Mouse (Mus musculus) neural tube, embryonic 13.5 days (tissue): ENCODE results near the gene Gpr4. TPM values are rescaled to one million over a fixed set of nuclear protein-coding genes. Genes with fewer than 3 reads are reported as not detected.

Source experiments
- ATAC-seq: fragments of 200-750 bp; cut with Nextera tagmentation; 2 replicates; pipeline ENCODE4 v1.8.0; 2017; ENCODE audit warnings: low read depth, mild to moderate bottlenecking, moderate TSS enrichment, moderate library complexity
- H3K27ac ChIP-seq: fragments of 300-500 bp; sonication (generic); replicated peaks from 2 replicates; pipeline ENCODE4 v1.5.1; 2015; ENCODE audit warnings: moderate library complexity, mild to moderate bottlenecking, inconsistent platforms
- H3K27me3 ChIP-seq: fragments of 300-500 bp; sonication (generic); 2 replicates; pipeline ENCODE4 v1.6.1; 2015; ENCODE audit warnings: mild to moderate bottlenecking, inconsistent platforms
- H3K36me3 ChIP-seq: fragments of 300-500 bp; sonication (generic); 2 replicates; pipeline ENCODE4 v1.6.1; 2015; ENCODE audit warnings: mild to moderate bottlenecking, inconsistent platforms
- H3K4me1 ChIP-seq: fragments of 300-500 bp; sonication (generic); replicated peaks from 2 replicates; pipeline ENCODE4 v1.6.1; 2015; ENCODE audit warnings: inconsistent platforms
- H3K4me2 ChIP-seq: fragments of 300-500 bp; sonication (generic); 2 replicates; pipeline ENCODE4 v1.6.1; 2015; ENCODE audit warnings: inconsistent platforms, mild to moderate bottlenecking, moderate library complexity
- H3K4me3 ChIP-seq: fragments of 300-500 bp; sonication (generic); 2 replicates; pipeline ENCODE4 v1.5.1; 2015; ENCODE audit warnings: mild to moderate bottlenecking, inconsistent platforms
- H3K9ac ChIP-seq: fragments of 300-500 bp; sonication (generic); 2 replicates; pipeline ENCODE4 v1.6.1; 2015; ENCODE audit warnings: moderate library complexity, mild to moderate bottlenecking, inconsistent platforms
- H3K9me3 ChIP-seq: fragments of 300-500 bp; sonication (generic); 2 replicates; pipeline ENCODE4 v1.6.1; 2016; ENCODE audit warnings: inconsistent platforms
- WGBS: fragments of 180-500 bp; shearing (Covaris S2); methylation state at CpG from one replicate; pipeline ENCODE4 v1.1.7; 2015; 5-methylcytosine and 5-hydroxymethylcytosine counted together
- polyA plus RNA-seq: library from polyadenylated mRNA; unstranded; fragments of >200 nt; fragmentation: Nextera tagmentation; extraction: Ambion mirVana; gene quantifications from 2 replicates; pipeline ENCODE4 v1.2.1, GENCODE M21; 2015

The Gpr4 gene
- polyA plus RNA-seq, 1 experiment from 2014 or later: 2.6 TPM

GRCm38 (mm10) chr7:19217944-19218343 is 5.6 kb downstream of the Gpr4 start:
- Histone ChIP-seq H3K27me3 (peaks cover 14% of the 10 kb centered on the region), H3K4me2 (no peak overlapping the region), H3K4me1 (peaks cover 9% of the 10 kb centered on the region; the same call in 1 of the 2 replicates), H3K36me3 (0 out of 2 replicates have a peak, but pooled peaks cover 7% of the 10 kb centered on the region), H3K4me3 (no peak overlapping the region), H3K9me3 (no peaks in the 10 kb centered on the region), H3K9ac (peak overlapping the region; percentile 34; the same call in 1 of the 2 replicates), H3K27ac (no peak overlapping the region)
- no peak for ATAC-seq
- WGBS: 16% methylated on average over 3 of the region's 3 CpGs

GRCm38 (mm10) chr7:19220061-19220460 is 7.7 kb downstream of the Gpr4 start:
- H3K4me1 ChIP-seq: peaks cover 4% of the 10 kb centered on the region; the same call in 1 of the 2 replicates
- H3K4me2 ChIP-seq: no peak overlapping the region
- H3K36me3 ChIP-seq: peaks cover 7% of the 10 kb centered on the region; the same call in 1 of the 2 replicates
- H3K9me3 ChIP-seq: no peaks in the 10 kb centered on the region
- H3K9ac ChIP-seq: no peak overlapping the region
- 66% methylated on average over 3 of the region's 3 CpGs for WGBS
- H3K4me3 ChIP-seq: no peak overlapping the region
- no peaks in the 10 kb centered on the region for H3K27me3 ChIP-seq
- ATAC-seq: no peak
- no peak overlapping the region for H3K27ac ChIP-seq

GRCm38 (mm10) chr7:19222189-19222588 is 9.9 kb downstream of the Gpr4 start:
- no peak for ATAC-seq
- H3K9ac ChIP-seq: no peak overlapping the region
- no peak overlapping the region for H3K27ac ChIP-seq
- H3K4me1 ChIP-seq: peaks cover 8% of the 10 kb centered on the region
- no peak overlapping the region for H3K4me2 ChIP-seq
- H3K9me3 ChIP-seq: no peaks in the 10 kb centered on the region
- no peak overlapping the region for H3K4me3 ChIP-seq
- H3K27me3 ChIP-seq: no peaks in the 10 kb centered on the region
- peaks cover 12% of the 10 kb centered on the region; the same call in 1 of the 2 replicates for H3K36me3 ChIP-seq
- 93% methylated on average over 16 of the region's 16 CpGs for WGBS

- Histone ChIP-seq H3K4me2 (no peak overlapping the region), H3K36me3 (peaks cover 12% of the 10 kb centered on the region; the same call in 1 of the 2 replicates), H3K9ac (no peak overlapping the region), H3K4me1 (peaks cover 11% of the 10 kb centered on the region), H3K4me3 (no peak overlapping the region), H3K27ac (no peak overlapping the region), H3K27me3 (no peaks in the 10 kb centered on the region), H3K9me3 (no peaks in the 10 kb centered on the region)
- WGBS: 90% methylated on average over 14 of the region's 14 CpGs
- ATAC-seq: no peak
These were observed 10.5 kb downstream of the Gpr4 start for GRCm38 (mm10) chr7:19222875-19223274.

GRCm38 (mm10) chr7:19224933-19225332 is 12.6 kb downstream of the Gpr4 start:
- Histone ChIP-seq H3K36me3 (peaks cover 12% of the 10 kb centered on the region; the same call in 1 of the 2 replicates), H3K4me1 (peaks cover 21% of the 10 kb centered on the region), H3K9me3 (no peaks in the 10 kb centered on the region), H3K27ac (no peak overlapping the region), H3K27me3 (no peaks in the 10 kb centered on the region), H3K9ac (peak overlapping the region; percentile 23; the same call in 1 of the 2 replicates), H3K4me3 (no peak overlapping the region), H3K4me2 (no peak overlapping the region)
- ATAC-seq: no peak
- WGBS: 82% methylated on average over 4 of the region's 4 CpGs

- Histone ChIP-seq H3K27ac (peak overlapping the region; percentile 100), H3K36me3 (peaks cover 16% of the 10 kb centered on the region), H3K27me3 (no peaks in the 10 kb centered on the region), H3K4me2 (peak overlapping the region; percentile 92), H3K9ac (peak overlapping the region; percentile 80), H3K4me3 (peak overlapping the region; percentile 63), H3K9me3 (no peaks in the 10 kb centered on the region), H3K4me1 (peaks cover 31% of the 10 kb centered on the region)
- peak; percentile 33 for ATAC-seq
- WGBS: 18% methylated on average over 20 of the region's 20 CpGs
These were observed 14.8 kb downstream of the Gpr4 start for GRCm38 (mm10) chr7:19226817-19227797.

GRCm38 (mm10) chr7:19227883-19228792 is 15.8 kb downstream of the Gpr4 start, which contains the start of gene Opa3:
Gene Opa3 (plus strand): TSS chr7:19228334.
- H3K9me3 ChIP-seq: no peaks in the 10 kb centered on the region
- peak; percentile 98 for ATAC-seq
- H3K4me3 ChIP-seq: peak within 1 kb of the TSS; percentile 63
- H3K36me3 ChIP-seq: peaks cover 12% of the 10 kb centered on the region
- H3K4me2 ChIP-seq: peak within 1 kb of the TSS; percentile 92
- peak within 1 kb of the TSS; percentile 100 for H3K27ac ChIP-seq
- peaks cover 31% of the 10 kb centered on the region for H3K4me1 ChIP-seq
- peak within 1 kb of the TSS; percentile 84 for H3K9ac ChIP-seq
- WGBS: 1% methylated on average over 86 of the region's 91 CpGs
- H3K27me3 ChIP-seq: no peaks in the 10 kb centered on the region

GRCm38 (mm10) chr7:19228793-19229148 is 16.4 kb downstream of the Gpr4 start:
- no peak for ATAC-seq
- Histone ChIP-seq H3K9ac (peak overlapping the region; percentile 83), H3K4me1 (peaks cover 31% of the 10 kb centered on the region), H3K36me3 (peaks cover 12% of the 10 kb centered on the region), H3K4me3 (peak overlapping the region; percentile 63), H3K27me3 (no peaks in the 10 kb centered on the region), H3K4me2 (peak overlapping the region; percentile 92), H3K9me3 (no peaks in the 10 kb centered on the region), H3K27ac (peak overlapping the region; percentile 100)
- WGBS: under 1% methylated on average over 14 of the region's 14 CpGs

- Histone ChIP-seq H3K9ac (peak overlapping the region; percentile 83), H3K9me3 (no peaks in the 10 kb centered on the region), H3K27me3 (no peaks in the 10 kb centered on the region), H3K27ac (peak overlapping the region; percentile 100), H3K4me2 (peak overlapping the region; percentile 92), H3K4me1 (peaks cover 31% of the 10 kb centered on the region), H3K36me3 (peaks cover 12% of the 10 kb centered on the region), H3K4me3 (peak overlapping the region; percentile 63)
- no peak for ATAC-seq
- WGBS: 45% methylated on average over 5 of the region's 5 CpGs
These were observed 17.1 kb downstream of the Gpr4 start for GRCm38 (mm10) chr7:19229404-19229803.

- no peak for ATAC-seq
- peaks cover 11% of the 10 kb centered on the region; the same call in 1 of the 2 replicates for H3K36me3 ChIP-seq
- peak overlapping the region; percentile 83 for H3K9ac ChIP-seq
- H3K27ac ChIP-seq: no peak overlapping the region
- 94% methylated on average over 2 of the region's 2 CpGs for WGBS
- 0 out of 2 replicates have a peak overlapping the region, but pooled peaks have one; percentile 63 for H3K4me3 ChIP-seq
- H3K27me3 ChIP-seq: no peaks in the 10 kb centered on the region
- H3K4me2 ChIP-seq: peak overlapping the region; percentile 92
- H3K9me3 ChIP-seq: no peaks in the 10 kb centered on the region
- peaks cover 31% of the 10 kb centered on the region for H3K4me1 ChIP-seq
These were observed 17.8 kb downstream of the Gpr4 start for GRCm38 (mm10) chr7:19230041-19230580.

- peaks cover 6% of the 10 kb centered on the region; the same call in 1 of the 2 replicates for H3K36me3 ChIP-seq
- no peak overlapping the region for H3K4me3 ChIP-seq
- ATAC-seq: no peak
- no peak overlapping the region for H3K9ac ChIP-seq
- peaks cover 32% of the 10 kb centered on the region for H3K4me1 ChIP-seq
- no peak overlapping the region for H3K4me2 ChIP-seq
- 98% methylated on average over 5 of the region's 5 CpGs for WGBS
- H3K9me3 ChIP-seq: no peaks in the 10 kb centered on the region
- no peaks in the 10 kb centered on the region for H3K27me3 ChIP-seq
- no peak overlapping the region for H3K27ac ChIP-seq
These were observed 18.6 kb downstream of the Gpr4 start for GRCm38 (mm10) chr7:19230899-19231298.
